Mouse (Mus musculus) stomach, embryonic 15.5 days (tissue): ENCODE results near the gene Syn3. TPM values are rescaled to one million over a fixed set of nuclear protein-coding genes. Genes with fewer than 3 reads are reported as not detected.

ENCODE experiments used
- ATAC-seq: fragments of 200-750 bp; cut with Nextera tagmentation; 2 replicates; pipeline ENCODE4 v1.8.0; 2017; ENCODE audit warnings: low read depth, moderate number of reproducible peaks, moderate TSS enrichment; ENCODE audit not compliant: insufficient read depth, low FRiP score
- H3K27ac ChIP-seq: fragments of 300-500 bp; sonication (generic); 2 replicates; pipeline ENCODE4 v1.5.1; 2015; ENCODE audit warnings: mild to moderate bottlenecking, inconsistent platforms
- H3K27me3 ChIP-seq: fragments of 300-500 bp; sonication (generic); replicated peaks from 2 replicates; pipeline ENCODE4 v1.6.1; 2015; ENCODE audit warnings: inconsistent platforms
- H3K36me3 ChIP-seq: fragments of 300-500 bp; sonication (generic); 2 replicates; pipeline ENCODE4 v1.6.1; 2015; ENCODE audit warnings: inconsistent platforms
- H3K4me1 ChIP-seq: fragments of 300-500 bp; sonication (generic); 2 replicates; pipeline ENCODE4 v1.6.1; 2015; ENCODE audit warnings: inconsistent platforms
- H3K4me2 ChIP-seq: fragments of 300-500 bp; sonication (generic); 2 replicates; pipeline ENCODE4 v1.6.1; 2015; ENCODE audit warnings: mild to moderate bottlenecking, inconsistent platforms
- H3K4me3 ChIP-seq: fragments of 300-500 bp; sonication (generic); replicated peaks from 2 replicates; pipeline ENCODE4 v1.5.1; 2015; ENCODE audit warnings: inconsistent platforms
- H3K9ac ChIP-seq: fragments of 300-500 bp; sonication (generic); 2 replicates; pipeline ENCODE4 v1.6.1; 2015; ENCODE audit warnings: inconsistent platforms
- H3K9me3 ChIP-seq: fragments of 300-500 bp; sonication (generic); 2 replicates; pipeline ENCODE4 v1.6.1; 2016; ENCODE audit warnings: inconsistent platforms
- WGBS: fragments of 180-500 bp; shearing (Covaris S2); methylation state at CpG from one replicate; pipeline ENCODE4 v1.1.7; 2015; 5-methylcytosine and 5-hydroxymethylcytosine counted together
- polyA plus RNA-seq: library from polyadenylated mRNA; unstranded; fragments of >200 nt; fragmentation: Nextera tagmentation; extraction: Ambion mirVana; gene quantifications from 2 replicates; pipeline ENCODE4 v1.2.1, GENCODE M21; 2015

Gene Syn3
- polyA plus RNA-seq, 1 experiment from 2014 or later = 3.5 TPM

DNA sequence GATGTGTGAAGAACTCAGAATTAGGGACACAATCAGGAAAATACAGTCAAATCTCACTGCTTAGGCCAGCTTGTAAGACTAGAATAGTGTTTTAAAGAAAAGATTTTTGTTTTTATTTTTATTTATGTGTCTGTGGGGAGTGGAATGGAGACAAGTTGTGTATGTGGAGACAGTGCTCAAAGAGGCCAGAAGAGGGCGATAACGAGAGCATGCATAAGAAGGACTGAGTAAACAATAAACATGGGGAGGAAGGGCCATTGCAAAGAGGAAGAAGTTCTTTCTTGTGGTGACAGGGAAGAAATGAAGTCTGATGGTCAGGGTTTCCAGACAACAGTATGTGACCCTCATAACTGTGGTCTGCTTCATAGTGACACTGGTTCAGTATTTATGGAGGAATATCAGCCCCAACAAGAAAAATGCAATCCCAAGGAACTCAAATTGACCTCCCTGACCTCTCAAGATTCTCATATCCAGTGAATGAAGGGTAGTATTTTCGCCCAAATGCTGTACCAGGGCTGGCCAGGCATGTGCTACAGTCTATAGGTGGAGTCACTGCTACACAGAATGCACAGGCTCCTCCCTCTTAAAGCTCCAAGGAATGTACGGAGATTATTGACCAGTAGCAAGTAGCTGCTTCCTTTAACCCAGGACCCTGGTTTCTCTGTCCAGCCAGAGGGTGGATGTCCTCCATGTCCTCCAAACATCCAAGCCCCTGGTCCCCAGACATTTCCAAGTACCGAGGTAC, 141.7 kb downstream of the Syn3 start:
- H3K27me3 ChIP-seq = no peaks in the 10 kb centered on the region
- no peaks in the 10 kb centered on the region for H3K36me3 ChIP-seq
- H3K9me3 ChIP-seq = no peaks in the 10 kb centered on the region
- no peak for ATAC-seq
- H3K9ac ChIP-seq = no peak overlapping the region
- H3K27ac ChIP-seq = no peak overlapping the region
- 0 out of 2 replicates have a peak, but pooled peaks cover 5% of the 10 kb centered on the region for H3K4me1 ChIP-seq
- no peak overlapping the region for H3K4me3 ChIP-seq
- no peak overlapping the region for H3K4me2 ChIP-seq
- WGBS = 54% methylated on average over 5 of the region's 5 CpGs

DNA sequence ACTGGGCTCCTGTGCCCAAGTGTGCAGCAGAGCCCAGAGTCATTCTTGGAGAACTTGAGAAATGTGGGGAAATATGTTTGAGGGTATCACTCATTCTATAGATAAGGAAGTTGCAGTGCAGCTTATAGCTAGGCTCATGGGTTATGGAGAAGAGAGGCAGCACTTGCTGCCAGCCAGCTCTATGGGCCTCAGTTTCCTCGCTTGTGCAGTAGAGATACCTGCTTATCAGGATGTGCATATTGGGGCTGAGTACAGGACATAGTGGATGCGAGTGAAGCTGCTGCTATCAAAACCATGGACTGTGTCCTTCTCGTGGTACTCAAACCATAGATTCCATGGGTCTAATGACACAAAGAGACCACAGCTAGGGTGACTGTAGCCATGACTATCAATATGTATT, 146.2 kb downstream of the Syn3 start:
- H3K9ac ChIP-seq = no peak overlapping the region
- no peak overlapping the region for H3K27ac ChIP-seq
- no peaks in the 10 kb centered on the region for H3K9me3 ChIP-seq
- no peak overlapping the region for H3K4me2 ChIP-seq
- WGBS = 93% methylated on average over 3 of the region's 3 CpGs
- no peaks in the 10 kb centered on the region for H3K4me1 ChIP-seq
- ATAC-seq = peak; percentile 84; the same call in 1 of the 2 replicates
- 0 out of 2 replicates have a peak, but pooled peaks cover 2% of the 10 kb centered on the region for H3K36me3 ChIP-seq
- no peaks in the 10 kb centered on the region for H3K27me3 ChIP-seq
- H3K4me3 ChIP-seq = no peak overlapping the region

DNA sequence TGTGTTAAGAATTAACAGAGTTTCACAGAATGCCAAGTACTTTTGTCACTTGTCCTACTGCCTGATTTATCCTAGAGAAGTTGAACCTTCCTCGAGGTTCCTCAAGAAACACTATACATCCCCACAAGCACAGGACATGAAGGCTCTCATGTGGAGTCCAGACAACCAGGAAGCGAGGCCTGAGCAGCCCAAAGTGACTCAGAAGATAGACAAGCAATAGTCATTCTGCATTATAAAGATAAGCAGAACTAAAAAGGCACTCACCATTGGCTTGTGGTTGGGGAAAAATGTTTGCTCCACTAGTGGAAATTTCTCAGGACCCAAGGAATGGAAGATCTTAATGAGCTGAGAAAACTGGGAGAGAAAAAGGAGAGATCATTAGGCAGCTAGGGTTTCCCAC, 147.4 kb downstream of the Syn3 start:
- ATAC-seq = no peak
- Histone ChIP-seq H3K36me3 (0 out of 2 replicates have a peak, but pooled peaks cover 2% of the 10 kb centered on the region), H3K4me2 (no peak overlapping the region), H3K4me1 (no peaks in the 10 kb centered on the region), H3K27me3 (no peaks in the 10 kb centered on the region), H3K9ac (no peak overlapping the region), H3K4me3 (no peak overlapping the region), H3K27ac (no peak overlapping the region), H3K9me3 (no peaks in the 10 kb centered on the region)
- 78% methylated on average over 2 of the region's 2 CpGs for WGBS

- no peak overlapping the region for H3K4me3 ChIP-seq
- peaks cover 8% of the 10 kb centered on the region for H3K36me3 ChIP-seq
- WGBS = 36% methylated on average over 3 of the region's 3 CpGs
- ATAC-seq = peak; percentile 41; the same call in 1 of the 2 replicates
- peaks cover 15% of the 10 kb centered on the region; the same call in 1 of the 2 replicates for H3K4me1 ChIP-seq
- 0 out of 2 replicates have a peak overlapping the region, but pooled peaks have one; percentile 16 for H3K27ac ChIP-seq
- H3K4me2 ChIP-seq = no peak overlapping the region
- H3K9me3 ChIP-seq = no peaks in the 10 kb centered on the region
- H3K9ac ChIP-seq = no peak overlapping the region
- H3K27me3 ChIP-seq = no peaks in the 10 kb centered on the region
Observed at GRCm38 (mm10) chr10:86346235-86346840, 152.4 kb downstream of the Syn3 start.

DNA sequence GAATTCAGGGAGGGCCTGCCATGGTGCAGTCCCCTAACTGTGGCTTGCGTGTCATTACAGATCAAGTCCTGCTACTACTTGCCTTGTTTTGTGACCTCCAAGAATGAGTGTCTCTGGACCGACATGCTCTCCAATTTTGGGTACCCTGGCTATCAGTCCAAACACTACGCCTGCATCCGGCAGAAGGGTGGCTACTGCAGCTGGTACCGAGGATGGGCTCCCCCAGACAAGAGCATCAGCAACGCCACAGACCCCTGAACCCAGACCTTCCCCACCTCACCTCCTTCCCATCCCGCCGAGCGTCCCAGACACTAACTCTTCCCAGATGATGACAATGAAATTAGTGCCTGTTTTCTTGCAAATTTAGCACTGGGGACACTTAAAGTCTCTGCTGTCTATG, 153.1 kb downstream of the Syn3 start:
- 96% methylated on average over 9 of the region's 9 CpGs for WGBS
- Histone ChIP-seq H3K36me3 (peaks cover 8% of the 10 kb centered on the region), H3K4me3 (no peak overlapping the region), H3K4me1 (peaks cover 20% of the 10 kb centered on the region; the same call in 1 of the 2 replicates), H3K4me2 (no peak overlapping the region), H3K9ac (no peak overlapping the region), H3K27me3 (no peaks in the 10 kb centered on the region), H3K9me3 (no peaks in the 10 kb centered on the region), H3K27ac (no peak overlapping the region)
- no peak for ATAC-seq

DNA sequence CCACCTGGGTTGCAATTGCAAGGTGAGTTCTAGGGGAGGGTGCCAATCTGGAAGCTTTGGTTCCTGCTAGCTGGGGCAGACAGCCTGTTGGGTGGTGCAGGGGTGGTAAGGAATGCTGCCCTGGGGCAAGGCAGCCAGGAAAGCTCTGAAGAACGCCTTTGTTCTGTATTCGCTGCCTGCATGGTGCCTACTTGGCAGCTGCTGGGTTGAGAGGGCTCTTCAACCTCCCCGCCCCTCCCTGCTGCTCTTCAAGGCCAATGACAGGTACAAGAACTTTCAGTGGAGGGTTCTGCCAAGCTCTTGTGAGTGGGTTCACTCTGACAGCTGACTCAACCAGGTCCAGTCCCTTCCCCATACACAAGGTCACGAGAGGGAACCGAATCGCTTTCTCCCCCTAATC, 154.0 kb downstream of the Syn3 start:
- no peak for ATAC-seq
- H3K4me1 ChIP-seq = peaks cover 30% of the 10 kb centered on the region
- H3K27ac ChIP-seq = no peak overlapping the region
- H3K9ac ChIP-seq = no peak overlapping the region
- H3K36me3 ChIP-seq = peaks cover 8% of the 10 kb centered on the region
- H3K4me2 ChIP-seq = no peak overlapping the region
- H3K4me3 ChIP-seq = no peak overlapping the region
- whole genome bisulfite sequencing = 89% methylated on average over 6 of the region's 6 CpGs
- no peaks in the 10 kb centered on the region for H3K27me3 ChIP-seq
- H3K9me3 ChIP-seq = no peaks in the 10 kb centered on the region

DNA sequence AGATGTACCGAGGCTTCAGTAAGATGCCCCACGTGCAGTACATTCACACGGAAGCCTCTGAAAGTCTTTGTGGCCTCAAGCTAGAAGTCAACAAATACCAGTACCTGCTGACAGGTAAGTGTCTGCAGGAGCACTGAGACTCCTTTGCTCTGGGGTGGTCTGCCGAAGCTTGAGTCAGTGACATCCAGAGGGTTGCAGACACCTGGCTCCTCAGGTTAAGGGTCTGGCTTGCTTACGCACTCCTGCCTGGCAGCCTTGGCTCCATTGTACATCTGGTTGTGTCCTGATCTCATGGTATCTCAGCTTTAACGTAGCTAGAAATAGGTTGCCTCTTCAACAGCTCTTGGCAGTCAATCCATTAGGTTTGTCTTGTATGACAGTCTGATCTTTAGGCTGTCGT, 154.8 kb downstream of the Syn3 start:
- no peak overlapping the region for H3K9ac ChIP-seq
- H3K9me3 ChIP-seq = no peaks in the 10 kb centered on the region
- 86% methylated on average over 7 of the region's 7 CpGs for WGBS
- peaks cover 38% of the 10 kb centered on the region for H3K4me1 ChIP-seq
- no peak for ATAC-seq
- no peak overlapping the region for H3K4me3 ChIP-seq
- H3K27ac ChIP-seq = no peak overlapping the region
- H3K36me3 ChIP-seq = peaks cover 8% of the 10 kb centered on the region
- no peak overlapping the region for H3K4me2 ChIP-seq
- no peaks in the 10 kb centered on the region for H3K27me3 ChIP-seq

DNA sequence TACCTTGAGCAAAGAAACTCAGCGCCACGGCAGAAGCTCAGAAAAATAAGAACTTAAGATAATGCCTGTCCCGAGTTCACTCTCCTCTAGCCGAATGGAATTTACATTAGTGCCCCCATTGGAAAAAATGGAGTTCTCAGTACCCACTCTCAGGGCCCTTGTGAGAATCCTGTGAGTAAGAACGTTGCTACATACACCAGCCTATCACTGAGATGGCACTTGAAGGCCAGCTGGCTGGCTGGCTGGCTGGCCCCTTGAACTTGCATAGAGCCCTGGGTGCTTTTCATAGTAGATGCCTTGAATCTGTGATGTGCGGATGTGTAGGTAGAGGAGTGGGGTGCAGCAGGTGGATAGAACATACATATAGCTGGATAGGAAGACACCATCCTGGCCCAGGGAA, 155.3 kb downstream of the Syn3 start:
- no peaks in the 10 kb centered on the region for H3K27me3 ChIP-seq
- peaks cover 8% of the 10 kb centered on the region for H3K36me3 ChIP-seq
- ATAC-seq = no peak
- peaks cover 43% of the 10 kb centered on the region for H3K4me1 ChIP-seq
- no peak overlapping the region for H3K27ac ChIP-seq
- no peak overlapping the region for H3K4me3 ChIP-seq
- no peak overlapping the region for H3K9ac ChIP-seq
- H3K9me3 ChIP-seq = no peaks in the 10 kb centered on the region
- 86% methylated on average over 6 of the region's 6 CpGs for WGBS
- H3K4me2 ChIP-seq = no peak overlapping the region

GRCm38 (mm10) chr10:86342713-86343112, 156.0 kb downstream of the Syn3 start:
- Histone ChIP-seq H3K4me2 (no peak overlapping the region), H3K4me1 (peaks cover 50% of the 10 kb centered on the region), H3K27me3 (no peaks in the 10 kb centered on the region), H3K9ac (no peak overlapping the region), H3K27ac (no peak overlapping the region), H3K36me3 (peaks cover 6% of the 10 kb centered on the region), H3K4me3 (no peak overlapping the region), H3K9me3 (no peaks in the 10 kb centered on the region)
- ATAC-seq = 0 out of 2 replicates have a peak, but pooled peaks have one; percentile 44
- WGBS = 62% methylated on average over 7 of the region's 7 CpGs

- ATAC-seq = no peak
- H3K4me1 ChIP-seq = peaks cover 51% of the 10 kb centered on the region
- no peak overlapping the region for H3K4me2 ChIP-seq
- WGBS = 76% methylated on average over 4 of the region's 4 CpGs
- no peak overlapping the region; the same call in 1 of the 2 replicates for H3K27ac ChIP-seq
- H3K9ac ChIP-seq = no peak overlapping the region
- H3K9me3 ChIP-seq = no peaks in the 10 kb centered on the region
- H3K27me3 ChIP-seq = no peaks in the 10 kb centered on the region
- H3K4me3 ChIP-seq = no peak overlapping the region
- peaks cover 6% of the 10 kb centered on the region for H3K36me3 ChIP-seq
Observed at GRCm38 (mm10) chr10:86342151-86342550, 156.5 kb downstream of the Syn3 start.

DNA sequence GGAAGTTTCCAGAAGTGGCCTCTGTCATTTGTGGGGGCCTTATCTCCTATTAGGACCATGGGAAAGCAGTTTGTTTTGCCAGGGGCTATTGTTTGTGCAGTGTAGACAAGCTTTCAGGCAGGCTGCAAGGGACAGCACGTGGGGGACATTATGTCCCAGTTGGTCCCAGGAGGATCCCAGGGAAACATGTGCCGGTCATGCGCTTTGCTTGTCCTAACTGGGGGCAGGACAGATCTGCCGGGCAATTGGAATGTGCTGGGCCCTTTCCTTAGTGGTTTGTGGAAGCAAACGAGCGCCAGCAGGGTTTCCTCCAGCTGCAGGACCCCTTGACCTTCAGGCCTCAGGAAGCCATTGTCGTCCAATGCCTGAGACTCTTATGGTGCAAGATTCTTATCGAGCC, 157.1 kb downstream of the Syn3 start:
- Histone ChIP-seq H3K27me3 (no peaks in the 10 kb centered on the region), H3K9ac (no peak overlapping the region), H3K4me2 (no peak overlapping the region), H3K36me3 (peaks cover 6% of the 10 kb centered on the region), H3K27ac (no peak overlapping the region), H3K4me3 (no peak overlapping the region), H3K9me3 (no peaks in the 10 kb centered on the region), H3K4me1 (peaks cover 55% of the 10 kb centered on the region)
- ATAC-seq = peak; percentile 11
- 48% methylated on average over 8 of the region's 8 CpGs for WGBS

- Histone ChIP-seq H3K9ac (no peak overlapping the region), H3K27ac (peak overlapping the region; percentile 37), H3K4me1 (peaks cover 57% of the 10 kb centered on the region), H3K4me2 (no peak overlapping the region), H3K4me3 (no peak overlapping the region), H3K36me3 (peaks cover 6% of the 10 kb centered on the region), H3K27me3 (no peaks in the 10 kb centered on the region), H3K9me3 (no peaks in the 10 kb centered on the region)
- WGBS = 73% methylated on average over 3 of the region's 3 CpGs
- ATAC-seq = no peak
Observed at GRCm38 (mm10) chr10:86340991-86341527, 157.6 kb downstream of the Syn3 start.
